Mouse (Mus musculus): Measurements from ENCODE around the gene Scpep1.
"Not testable (repeated sequence)": the region's sequence is repeated elsewhere in the genome, so short reads cannot be mapped to it uniquely, and the experiment has no call there.

GRCm38 (mm10) chr11:88891446-88891845 is 63.8 kb downstream of the Scpep1 start:
- not testable (repeated sequence) for TF ChIP-seq CTCF (IDR thresholded peaks at IDR 0.05); POLR2A (IDR thresholded peaks at IDR 0.05; ENCODE audit: insufficient read depth, low read depth, low read length)
